Mouse (Mus musculus): ENCODE results near the gene Rpgrip1. TPM values are rescaled to one million over a fixed set of nuclear protein-coding genes. Genes with fewer than 3 reads are reported as not detected.

Gene Rpgrip1
- polyA plus RNA-seq, 1 experiment from 2014 or later, result 37.7 TPM

DNA sequence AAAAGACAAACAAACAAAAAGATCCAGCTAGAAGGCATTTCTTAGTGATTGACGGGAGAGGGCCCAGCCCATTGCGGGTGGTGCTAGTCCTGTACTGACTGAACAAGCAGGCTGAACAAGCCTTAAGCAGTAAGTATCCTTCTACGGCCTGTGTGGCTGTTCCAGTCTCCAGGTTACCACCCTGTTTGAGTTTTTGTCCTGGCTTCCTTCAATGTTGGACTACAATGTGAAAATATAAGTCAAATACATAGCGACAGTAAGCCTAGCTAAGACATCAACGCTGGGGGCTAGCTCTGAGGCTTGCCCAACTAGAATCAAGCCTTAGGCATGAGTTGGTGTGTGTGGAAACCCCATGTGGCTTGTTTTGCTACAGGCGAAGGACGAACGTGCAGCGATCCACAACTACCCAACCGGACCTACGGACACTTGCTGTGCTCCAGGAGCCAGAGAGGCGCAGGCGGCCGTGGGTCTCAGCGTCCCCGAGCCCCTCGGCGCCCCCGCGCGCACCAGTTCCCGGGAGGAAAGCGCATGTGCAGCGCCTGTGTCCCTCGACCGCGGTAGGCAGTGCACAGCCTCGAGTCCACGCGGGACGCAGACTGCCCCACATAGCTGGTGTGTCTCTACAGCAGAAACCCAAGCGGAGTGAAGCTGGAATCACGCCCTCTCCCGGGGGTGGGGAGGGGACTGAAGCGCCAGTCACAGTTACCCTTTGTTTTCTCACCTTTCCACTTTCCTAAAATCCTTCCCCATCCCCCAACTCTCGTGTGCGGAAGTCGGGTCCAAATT is 8.5 kb downstream of the Rpgrip1 start:
- ATAC-seq (ENCODE audit: extremely low read depth, insufficient number of reproducible peaks, low FRiP score, low TSS enrichment), result peak; percentile 68; the same call in 1 of the 2 replicates
- Histone ChIP-seq H3K9ac (peak overlapping the region; percentile 88), H3K4me2 (peak overlapping the region; percentile 99), H3K9me3 (no peaks in the 10 kb centered on the region), H3K27ac (replicated peaks) (peak overlapping the region; percentile 72), H3K27me3 (replicated peaks) (peaks cover 17% of the 10 kb centered on the region), H3K36me3 (no peaks in the 10 kb centered on the region), H3K4me3 (peak overlapping the region; percentile 69), H3K4me1 (peaks cover 6% of the 10 kb centered on the region; the same call in 1 of the 2 replicates)
- under 1% methylated on average over 38 of the region's 38 CpGs for WGBS

DNA sequence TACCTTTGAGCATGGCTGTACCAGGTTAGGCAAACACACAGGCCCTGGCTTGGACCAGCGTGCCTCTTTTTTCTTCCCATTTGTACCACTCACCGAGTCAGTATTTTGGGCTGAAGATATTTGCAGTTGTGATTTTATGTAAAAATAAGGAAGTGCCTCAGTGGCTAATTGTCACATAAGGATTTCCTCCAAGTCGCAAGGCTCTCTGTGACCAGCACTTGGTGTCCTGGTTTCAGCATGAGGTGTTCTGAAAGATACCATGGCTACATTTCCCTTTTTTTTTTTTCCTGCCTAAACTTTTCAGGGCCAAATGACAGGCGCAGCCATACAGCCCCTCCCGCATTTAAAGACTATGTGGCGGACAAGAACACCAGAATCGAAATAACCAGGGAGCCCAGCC is 9.7 kb downstream of the Rpgrip1 start:
- H3K4me1 ChIP-seq, result peaks cover 6% of the 10 kb centered on the region; the same call in 1 of the 2 replicates
- 54% methylated on average over 7 of the region's 7 CpGs for WGBS
- H3K9ac ChIP-seq, result no peak overlapping the region
- H3K27me3 ChIP-seq (replicated peaks), result peaks cover 17% of the 10 kb centered on the region
- ATAC-seq (ENCODE audit: extremely low read depth, insufficient number of reproducible peaks, low FRiP score, low TSS enrichment), result no peak
- H3K36me3 ChIP-seq, result no peaks in the 10 kb centered on the region
- H3K27ac ChIP-seq (replicated peaks), result no peak overlapping the region
- H3K9me3 ChIP-seq, result no peaks in the 10 kb centered on the region
- H3K4me2 ChIP-seq, result peak overlapping the region; percentile 99
- peak overlapping the region; percentile 69 for H3K4me3 ChIP-seq

DNA sequence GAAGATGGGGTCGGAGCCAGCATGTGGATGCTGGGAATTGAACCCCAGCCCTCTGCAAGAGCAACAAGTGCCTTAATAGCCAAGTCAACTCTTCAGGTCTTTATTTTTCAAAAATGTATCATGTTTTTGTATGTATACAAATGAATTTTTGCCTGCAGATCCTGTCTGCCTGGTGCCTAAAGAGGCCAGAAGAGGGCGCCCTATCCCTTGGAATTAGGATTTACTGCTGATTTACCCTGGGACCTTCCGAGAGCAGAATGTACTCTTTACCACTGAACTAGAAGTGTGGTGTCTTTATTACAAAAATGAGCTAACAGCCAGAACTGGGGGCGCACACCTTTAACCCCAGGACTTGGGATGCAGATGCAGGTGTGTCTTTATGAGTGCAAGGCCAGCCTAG is 13.4 kb downstream of the Rpgrip1 start:
- Histone ChIP-seq H3K27me3 (replicated peaks) (peaks cover 17% of the 10 kb centered on the region), H3K9me3 (no peaks in the 10 kb centered on the region), H3K9ac (peak overlapping the region; percentile 38; the same call in 1 of the 2 replicates), H3K4me1 (0 out of 2 replicates have a peak, but pooled peaks cover under 1% of the 10 kb centered on the region), H3K27ac (replicated peaks) (no peak overlapping the region), H3K36me3 (no peaks in the 10 kb centered on the region), H3K4me3 (no peak overlapping the region), H3K4me2 (no peak overlapping the region)
- no peak for ATAC-seq (ENCODE audit: extremely low read depth, insufficient number of reproducible peaks, low FRiP score, low TSS enrichment)
- WGBS, result 18% methylated on average over 4 of the region's 4 CpGs

DNA sequence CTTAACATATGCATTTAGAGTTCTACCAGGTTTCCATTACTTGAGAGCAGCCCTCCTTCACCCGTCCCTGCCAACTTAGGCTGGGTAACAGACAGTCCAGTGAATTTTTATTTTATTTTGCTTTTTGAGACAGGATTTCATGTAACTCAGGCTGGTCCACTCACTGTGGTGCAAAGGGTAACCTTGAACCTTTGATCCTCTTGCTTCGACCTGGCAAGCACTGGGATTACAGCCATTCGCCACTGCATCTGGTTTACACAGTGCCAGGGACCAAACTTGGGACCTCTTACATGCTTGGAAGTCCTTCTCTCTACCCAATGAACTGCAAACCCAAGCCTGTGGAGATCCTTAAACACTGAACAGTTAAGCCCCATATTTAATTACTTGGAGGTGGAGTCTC is 14.1 kb downstream of the Rpgrip1 start:
- Histone ChIP-seq H3K27me3 (replicated peaks) (peaks cover 17% of the 10 kb centered on the region), H3K9ac (no peak overlapping the region), H3K4me1 (no peaks in the 10 kb centered on the region), H3K4me2 (no peak overlapping the region), H3K4me3 (no peak overlapping the region), H3K9me3 (no peaks in the 10 kb centered on the region), H3K27ac (replicated peaks) (no peak overlapping the region), H3K36me3 (no peaks in the 10 kb centered on the region)
- no peak for ATAC-seq (ENCODE audit: extremely low read depth, insufficient number of reproducible peaks, low FRiP score, low TSS enrichment)
- WGBS, result 86% methylated on average over 3 of the region's 3 CpGs

DNA sequence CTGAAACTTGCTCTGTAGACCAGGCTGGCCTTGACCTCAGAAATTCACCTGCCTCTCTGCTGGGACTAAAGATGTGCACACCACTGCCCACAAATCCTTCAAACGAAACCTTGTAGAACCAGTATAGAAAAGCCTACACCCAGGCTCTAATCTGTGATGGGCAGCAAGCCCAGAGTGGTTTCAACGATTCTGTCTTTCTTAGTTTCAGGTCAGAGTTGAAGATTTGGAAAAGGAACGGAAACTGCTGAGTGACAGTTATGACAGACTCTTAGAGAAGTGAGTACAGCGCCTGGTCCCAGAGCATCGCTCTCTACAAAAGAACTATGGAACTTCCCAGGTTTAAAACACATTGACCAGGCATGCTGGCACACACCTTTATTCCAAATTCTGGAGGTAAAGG is 23.1 kb downstream of the Rpgrip1 start:
- Histone ChIP-seq H3K9ac (no peak overlapping the region), H3K27me3 (replicated peaks) (no peaks in the 10 kb centered on the region), H3K9me3 (no peaks in the 10 kb centered on the region), H3K4me1 (no peaks in the 10 kb centered on the region), H3K36me3 (no peaks in the 10 kb centered on the region), H3K4me3 (no peak overlapping the region), H3K27ac (replicated peaks) (no peak overlapping the region), H3K4me2 (no peak overlapping the region)
- WGBS, result 63% methylated on average over 5 of the region's 5 CpGs
- no peak for ATAC-seq (ENCODE audit: extremely low read depth, insufficient number of reproducible peaks, low FRiP score, low TSS enrichment)

DNA sequence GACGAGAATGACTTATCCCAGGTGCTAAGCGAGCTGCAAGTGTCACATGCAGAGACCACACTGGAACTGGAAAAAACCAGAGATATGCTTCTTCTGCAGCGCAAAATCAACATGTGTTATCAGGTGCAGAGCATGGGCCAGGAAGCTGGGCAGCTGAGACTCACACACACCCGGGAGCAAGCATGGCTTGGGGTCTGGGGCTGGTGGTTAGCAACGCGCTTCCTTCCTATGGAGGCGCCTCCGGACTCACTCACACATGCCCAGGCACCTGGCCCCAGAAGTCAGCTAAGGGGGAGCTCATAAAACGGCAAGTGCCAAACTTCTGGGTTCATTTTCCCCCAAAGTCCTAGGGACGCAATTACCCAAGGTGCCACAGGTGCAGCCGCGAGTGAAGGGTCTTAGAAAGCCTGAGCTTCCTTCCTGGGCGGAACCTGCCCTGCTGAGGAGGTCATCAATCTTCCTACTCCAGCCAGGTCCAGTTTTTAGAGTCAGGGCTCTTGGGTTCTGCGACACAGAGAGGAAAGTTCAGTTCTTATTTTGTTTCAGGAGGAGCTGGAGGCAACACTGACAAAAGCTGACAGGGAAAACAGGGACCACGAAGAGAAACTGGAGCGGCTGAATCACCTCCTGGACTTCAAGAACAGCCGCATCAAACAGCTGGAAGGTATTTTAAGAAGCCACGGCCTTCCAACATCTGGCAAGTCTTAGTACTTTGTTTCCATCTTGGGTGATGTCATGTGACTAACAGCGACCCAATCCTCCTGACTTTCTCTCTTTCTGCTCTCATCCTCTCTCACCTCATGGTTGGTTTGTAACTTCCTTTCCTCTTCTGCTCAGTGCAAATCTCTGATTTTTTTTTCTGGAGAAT is 30.3 kb downstream of the Rpgrip1 start:
- H3K27ac ChIP-seq (replicated peaks), result 0 out of 2 replicates have a peak overlapping the region, but pooled peaks have one; percentile 20
- peak overlapping the region; percentile 37 for H3K4me3 ChIP-seq
- peak overlapping the region; percentile 59; the same call in 1 of the 2 replicates for H3K9ac ChIP-seq
- H3K27me3 ChIP-seq (replicated peaks), result no peaks in the 10 kb centered on the region
- H3K9me3 ChIP-seq, result no peaks in the 10 kb centered on the region
- peak overlapping the region; percentile 65 for H3K4me2 ChIP-seq
- H3K4me1 ChIP-seq, result peaks cover 17% of the 10 kb centered on the region
- no peaks in the 10 kb centered on the region for H3K36me3 ChIP-seq
- ATAC-seq (ENCODE audit: extremely low read depth, insufficient number of reproducible peaks, low FRiP score, low TSS enrichment), result no peak
- 32% methylated on average over 19 of the region's 19 CpGs for WGBS

DNA sequence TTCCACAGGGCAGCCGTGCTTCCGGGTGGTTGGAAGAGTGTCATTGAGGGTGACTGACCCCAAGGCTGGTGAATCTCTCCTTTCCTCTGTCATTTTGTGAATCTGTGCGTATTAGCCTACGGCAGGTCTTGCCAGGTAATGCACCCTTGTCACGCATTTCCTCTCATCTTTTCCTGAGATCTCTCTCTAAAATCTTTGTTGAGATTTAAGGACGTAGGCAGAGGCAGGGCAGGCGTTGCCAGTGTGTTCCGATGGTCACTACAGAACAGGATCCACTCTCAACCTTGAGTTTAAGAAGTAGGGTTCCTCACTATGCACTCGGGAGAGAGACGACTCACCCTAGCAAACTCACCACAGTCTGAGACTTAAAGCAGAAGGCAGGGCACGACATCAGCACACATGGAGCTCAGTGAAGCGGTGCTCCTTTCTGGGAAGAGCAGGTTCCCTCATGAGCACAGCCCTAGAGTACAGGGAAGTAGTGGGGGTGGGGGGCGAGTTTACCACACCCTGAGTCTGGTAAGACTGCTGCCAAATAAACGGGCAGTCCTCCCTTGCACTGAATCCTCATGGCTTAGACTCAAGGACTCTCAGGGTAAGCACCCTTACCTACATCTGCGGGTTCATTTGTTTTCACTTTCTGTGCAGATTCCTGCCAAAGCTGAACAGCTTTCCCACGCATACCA is 31.1 kb downstream of the Rpgrip1 start:
- no peak overlapping the region for H3K27ac ChIP-seq (replicated peaks)
- H3K9me3 ChIP-seq, result no peaks in the 10 kb centered on the region
- 56% methylated on average over 16 of the region's 16 CpGs for WGBS
- no peaks in the 10 kb centered on the region for H3K36me3 ChIP-seq
- H3K4me3 ChIP-seq, result peak overlapping the region; percentile 37; the same call in 1 of the 2 replicates
- H3K4me2 ChIP-seq, result peak overlapping the region; percentile 65
- H3K27me3 ChIP-seq (replicated peaks), result no peaks in the 10 kb centered on the region
- ATAC-seq (ENCODE audit: extremely low read depth, insufficient number of reproducible peaks, low FRiP score, low TSS enrichment), result no peak
- H3K9ac ChIP-seq, result 0 out of 2 replicates have a peak overlapping the region, but pooled peaks have one; percentile 19
- peaks cover 17% of the 10 kb centered on the region for H3K4me1 ChIP-seq

DNA sequence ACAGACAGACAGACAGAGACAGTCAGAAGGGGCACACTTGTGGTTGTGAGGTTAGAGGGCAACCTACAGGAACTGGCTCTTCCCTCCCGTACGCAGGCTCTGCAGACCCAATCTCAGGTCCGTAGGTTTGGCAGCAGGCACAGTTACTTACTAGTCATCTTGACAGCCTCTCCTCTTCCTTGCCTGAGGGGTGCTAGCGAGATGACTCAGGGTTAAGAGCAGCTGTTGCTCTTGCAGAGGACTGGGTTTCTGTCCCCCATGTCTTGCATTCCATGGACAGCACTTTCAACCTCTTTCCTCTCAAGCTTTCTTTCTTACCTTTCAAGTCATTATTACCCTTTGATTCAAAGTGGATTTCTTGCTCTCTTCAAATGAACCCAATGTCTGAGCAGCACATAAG is 33.7 kb downstream of the Rpgrip1 start:
- Histone ChIP-seq H3K4me3 (no peak overlapping the region), H3K27ac (replicated peaks) (no peak overlapping the region), H3K36me3 (no peaks in the 10 kb centered on the region), H3K27me3 (replicated peaks) (no peaks in the 10 kb centered on the region), H3K9me3 (no peaks in the 10 kb centered on the region), H3K9ac (no peak overlapping the region), H3K4me2 (no peak overlapping the region), H3K4me1 (peaks cover 17% of the 10 kb centered on the region)
- 69% methylated on average over 4 of the region's 4 CpGs for WGBS
- ATAC-seq (ENCODE audit: extremely low read depth, insufficient number of reproducible peaks, low FRiP score, low TSS enrichment), result no peak

DNA sequence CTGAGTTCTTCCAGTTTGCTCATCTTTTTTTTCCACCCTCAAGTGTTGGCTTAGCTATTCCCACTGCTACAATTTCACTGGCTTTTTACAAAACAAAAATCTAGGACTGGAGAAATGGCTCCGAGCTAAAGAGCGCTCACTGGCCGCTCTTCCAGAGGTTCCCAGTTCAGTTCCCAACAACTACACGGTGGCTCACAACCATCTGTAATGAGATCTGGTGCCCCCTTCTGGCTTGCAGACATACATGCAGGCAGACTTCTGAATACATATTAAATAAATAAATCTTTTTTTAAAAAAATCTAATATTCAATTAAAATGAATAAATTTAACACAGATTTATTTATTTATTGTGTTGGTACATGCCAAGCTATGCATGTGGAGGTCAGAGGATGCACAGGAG is 36.0 kb downstream of the Rpgrip1 start:
- WGBS, result 63% methylated on average over 4 of the region's 4 CpGs
- no peaks in the 10 kb centered on the region for H3K9me3 ChIP-seq
- no peaks in the 10 kb centered on the region for H3K36me3 ChIP-seq
- H3K4me1 ChIP-seq, result no peaks in the 10 kb centered on the region
- ATAC-seq (ENCODE audit: extremely low read depth, insufficient number of reproducible peaks, low FRiP score, low TSS enrichment), result no peak
- H3K27me3 ChIP-seq (replicated peaks), result no peaks in the 10 kb centered on the region
- no peak overlapping the region for H3K4me2 ChIP-seq
- H3K9ac ChIP-seq, result no peak overlapping the region
- no peak overlapping the region for H3K27ac ChIP-seq (replicated peaks)
- no peak overlapping the region for H3K4me3 ChIP-seq

DNA sequence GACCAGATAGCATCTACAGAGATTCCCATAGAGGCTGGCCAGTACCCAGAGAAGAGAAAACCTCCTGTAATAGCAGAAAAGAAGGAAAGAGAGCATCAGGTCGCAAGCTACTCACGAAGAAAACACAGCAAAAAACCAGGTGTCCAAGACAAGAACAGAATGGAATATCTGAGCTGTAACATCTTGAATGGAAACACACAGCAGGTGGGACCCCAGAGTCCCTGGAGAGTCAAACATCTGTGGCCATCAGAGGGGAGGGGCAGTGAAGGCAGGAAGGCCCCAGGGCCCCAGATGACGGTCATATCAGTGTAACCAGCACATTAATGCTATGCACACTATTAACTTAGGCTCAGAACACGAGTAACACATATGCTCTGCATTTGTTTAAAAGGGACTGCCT is 39.4 kb downstream of the Rpgrip1 start:
- ATAC-seq (ENCODE audit: extremely low read depth, insufficient number of reproducible peaks, low FRiP score, low TSS enrichment), result no peak
- Histone ChIP-seq H3K36me3 (no peaks in the 10 kb centered on the region), H3K27me3 (replicated peaks) (no peaks in the 10 kb centered on the region), H3K4me3 (no peak overlapping the region), H3K4me2 (no peak overlapping the region), H3K9ac (no peak overlapping the region), H3K4me1 (no peaks in the 10 kb centered on the region), H3K27ac (replicated peaks) (no peak overlapping the region), H3K9me3 (no peaks in the 10 kb centered on the region)
- WGBS, result 63% methylated on average over 4 of the region's 4 CpGs

DNA sequence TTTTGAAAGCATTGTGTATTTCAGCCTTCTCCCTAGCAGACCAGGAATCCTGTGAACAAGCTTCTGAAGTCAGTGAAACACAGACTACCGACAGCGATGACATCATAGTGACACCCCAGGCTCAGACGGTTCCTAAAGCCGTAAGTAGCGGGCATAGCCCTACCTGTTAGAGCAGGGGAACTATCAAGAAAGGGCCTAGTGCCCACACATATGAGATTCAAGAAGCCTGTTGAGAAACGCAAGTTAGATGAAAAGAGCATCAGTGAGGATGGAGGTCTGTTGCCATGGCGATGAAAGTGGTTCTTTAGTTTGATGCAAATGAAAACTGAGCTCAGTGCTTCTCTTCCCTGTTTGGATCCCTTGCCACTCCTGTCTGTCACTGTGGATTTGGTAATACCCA is 41.7 kb downstream of the Rpgrip1 start:
- no peak overlapping the region for H3K9ac ChIP-seq
- H3K9me3 ChIP-seq, result no peaks in the 10 kb centered on the region
- H3K4me3 ChIP-seq, result no peak overlapping the region
- H3K36me3 ChIP-seq, result no peaks in the 10 kb centered on the region
- ATAC-seq (ENCODE audit: extremely low read depth, insufficient number of reproducible peaks, low FRiP score, low TSS enrichment), result no peak
- H3K4me2 ChIP-seq, result peak overlapping the region; percentile 14; the same call in 1 of the 2 replicates
- no peak overlapping the region for H3K27ac ChIP-seq (replicated peaks)
- H3K4me1 ChIP-seq, result no peaks in the 10 kb centered on the region
- no peaks in the 10 kb centered on the region for H3K27me3 ChIP-seq (replicated peaks)
- WGBS, result 38% methylated on average over 7 of the region's 7 CpGs

All from heart, embryonic 13.5 days (tissue).